Mouse (Mus musculus) urinary bladder, postnatal 36 days (tissue): ENCODE measurements around the gene Zfp988.
A peak's percentile ranks its signal among the peaks of the same experiment; 100 is the strongest.
"Not testable (repeated sequence)": the region's sequence is repeated elsewhere in the genome, so short reads cannot be mapped to it uniquely, and the experiment has no call there.

Source experiments
- DNase-seq, 2 experiments: peaks; one replicate each; pipeline ENCODE4 v3.0.0; 2022; ENCODE audit warnings: low spot score in 2 of 2, mixed read lengths in 1 of 2

Zfp988 gene

GRCm38 (mm10) chr4:147343042-147343908 is 37.8 kb downstream of the Zfp988 start:
- DNase-seq: not testable (repeated sequence)

- not testable (repeated sequence) for DNase-seq
These were observed 39.6 kb downstream of the Zfp988 start for GRCm38 (mm10) chr4:147345061-147345554.

GRCm38 (mm10) chr4:147346361-147347035 is 41.0 kb downstream of the Zfp988 start:
- not testable (repeated sequence) for DNase-seq

- DNase-seq: not testable (repeated sequence)
These were observed 41.8 kb downstream of the Zfp988 start for GRCm38 (mm10) chr4:147347300-147347699.

- not testable (repeated sequence) for DNase-seq
These were observed 42.4 kb downstream of the Zfp988 start for GRCm38 (mm10) chr4:147347880-147348279.

GRCm38 (mm10) chr4:147348401-147348800 is 42.9 kb downstream of the Zfp988 start:
- DNase-seq: not testable (repeated sequence)

- peak in 1 of 2 experiments; percentile 19 for DNase-seq
These were observed 43.6 kb downstream of the Zfp988 start for GRCm38 (mm10) chr4:147348906-147349686.

GRCm38 (mm10) chr4:147349687-147350415 is 44.4 kb downstream of the Zfp988 start:
- not testable (repeated sequence) for DNase-seq

GRCm38 (mm10) chr4:147350541-147350940 is 45.1 kb downstream of the Zfp988 start:
- DNase-seq: not testable (repeated sequence)

GRCm38 (mm10) chr4:147351376-147351980 is 46.0 kb downstream of the Zfp988 start:
- not testable (repeated sequence) for DNase-seq

GRCm38 (mm10) chr4:147353626-147354025 is 48.2 kb downstream of the Zfp988 start:
- DNase-seq: not testable (repeated sequence)

GRCm38 (mm10) chr4:147356042-147356441 is 50.6 kb downstream of the Zfp988 start:
- not testable (repeated sequence) for DNase-seq

- DNase-seq: not testable (repeated sequence)
These were observed 51.7 kb downstream of the Zfp988 start for GRCm38 (mm10) chr4:147357195-147357594.

GRCm38 (mm10) chr4:147361003-147361402 is 55.5 kb downstream of the Zfp988 start, which contains the start of gene Zfp978:
TSS of gene Zfp978 (plus strand) at chr4:147361303.
- DNase-seq: not testable (repeated sequence)

GRCm38 (mm10) chr4:147361872-147362271 is 56.4 kb downstream of the Zfp988 start:
- not testable (repeated sequence) for DNase-seq

GRCm38 (mm10) chr4:147369564-147369963 is 64.1 kb downstream of the Zfp988 start:
- DNase-seq: not testable (repeated sequence)

GRCm38 (mm10) chr4:147383199-147383598 is 77.7 kb downstream of the Zfp988 start:
- not testable (repeated sequence) for DNase-seq
